Mouse (Mus musculus) intestine, postnatal 0 days (tissue): Measurements from ENCODE around the gene Pdzd7. TPM values are rescaled to one million over a fixed set of nuclear protein-coding genes. Genes with fewer than 3 reads are reported as not detected.
A peak's percentile ranks its signal among the peaks of the same experiment; 100 is the strongest.
"Not testable (repeated sequence)": the region's sequence is repeated elsewhere in the genome, so short reads cannot be mapped to it uniquely, and the experiment has no call there.

Source experiments
- ATAC-seq: fragments of 200-750 bp; cut with Nextera tagmentation; 2 replicates; pipeline ENCODE4 v1.8.0; 2017; ENCODE audit warnings: mild to moderate bottlenecking, moderate TSS enrichment, moderate library complexity
- H3K27ac ChIP-seq: fragments of 300-500 bp; sonication (generic); 2 replicates; pipeline ENCODE4 v1.5.1; 2014; ENCODE audit warnings: mild to moderate bottlenecking, low read depth, low read length, moderate library complexity
- H3K27me3 ChIP-seq: fragments of 300-500 bp; sonication (generic); replicated peaks from 2 replicates; pipeline ENCODE4 v1.6.1; 2014; ENCODE audit warnings: low read length, mixed read lengths; ENCODE audit not compliant: control insufficient read depth, insufficient read depth
- H3K36me3 ChIP-seq: fragments of 300-500 bp; sonication (generic); 2 replicates; pipeline ENCODE4 v1.6.1; 2014; ENCODE audit warnings: mild to moderate bottlenecking, moderate library complexity; ENCODE audit not compliant: control insufficient read depth, insufficient read depth
- H3K4me1 ChIP-seq: fragments of 300-500 bp; sonication (generic); replicated peaks from 2 replicates; pipeline ENCODE4 v1.6.1; 2014; ENCODE audit warnings: antibody characterized with exemption, low read length, mixed read lengths; ENCODE audit not compliant: control insufficient read depth, insufficient read depth
- H3K4me2 ChIP-seq: fragments of 300-500 bp; sonication (generic); replicated peaks from 2 replicates; pipeline ENCODE4 v1.6.1; 2014; ENCODE audit warnings: low read depth, mild to moderate bottlenecking, moderate library complexity
- H3K4me3 ChIP-seq: fragments of 300-500 bp; sonication (generic); 2 replicates; pipeline ENCODE4 v1.5.1; 2014; ENCODE audit warnings: low read depth, low read length
- H3K9ac ChIP-seq: fragments of 300-500 bp; sonication (generic); 2 replicates; pipeline ENCODE4 v1.6.1; 2014; ENCODE audit warnings: mild to moderate bottlenecking, low read depth, low read length
- H3K9me3 ChIP-seq: fragments of 300-500 bp; sonication (generic); 2 replicates; pipeline ENCODE4 v1.6.1; 2016; ENCODE audit warnings: mixed run types; ENCODE audit not compliant: control insufficient read depth
- CTCF ChIP-seq: sonication (generic); IDR thresholded peaks from 2 replicates; pipeline ENCODE4 v1.5.1; 2016; ENCODE audit warnings: low read depth, mild to moderate bottlenecking, control low read depth, antibody characterized with exemption, moderate library complexity
- WGBS: fragments of 180-500 bp; shearing (Covaris S2); extraction: QIAGEN DNeasy Blood & Tissue Kit; methylation state at CpG from one replicate; pipeline ENCODE4 v1.1.7; 2014; 5-methylcytosine and 5-hydroxymethylcytosine counted together
- polyA plus RNA-seq: library from polyadenylated mRNA; unstranded; fragments of >200 nt; fragmentation: Nextera tagmentation; extraction: Ambion mirVana; gene quantifications from 2 replicates; pipeline ENCODE4 v1.2.1, GENCODE M21; 2015

Gene Pdzd7
- polyA plus RNA-seq, 1 experiment from 2014 or later: 0.22 TPM

DNA sequence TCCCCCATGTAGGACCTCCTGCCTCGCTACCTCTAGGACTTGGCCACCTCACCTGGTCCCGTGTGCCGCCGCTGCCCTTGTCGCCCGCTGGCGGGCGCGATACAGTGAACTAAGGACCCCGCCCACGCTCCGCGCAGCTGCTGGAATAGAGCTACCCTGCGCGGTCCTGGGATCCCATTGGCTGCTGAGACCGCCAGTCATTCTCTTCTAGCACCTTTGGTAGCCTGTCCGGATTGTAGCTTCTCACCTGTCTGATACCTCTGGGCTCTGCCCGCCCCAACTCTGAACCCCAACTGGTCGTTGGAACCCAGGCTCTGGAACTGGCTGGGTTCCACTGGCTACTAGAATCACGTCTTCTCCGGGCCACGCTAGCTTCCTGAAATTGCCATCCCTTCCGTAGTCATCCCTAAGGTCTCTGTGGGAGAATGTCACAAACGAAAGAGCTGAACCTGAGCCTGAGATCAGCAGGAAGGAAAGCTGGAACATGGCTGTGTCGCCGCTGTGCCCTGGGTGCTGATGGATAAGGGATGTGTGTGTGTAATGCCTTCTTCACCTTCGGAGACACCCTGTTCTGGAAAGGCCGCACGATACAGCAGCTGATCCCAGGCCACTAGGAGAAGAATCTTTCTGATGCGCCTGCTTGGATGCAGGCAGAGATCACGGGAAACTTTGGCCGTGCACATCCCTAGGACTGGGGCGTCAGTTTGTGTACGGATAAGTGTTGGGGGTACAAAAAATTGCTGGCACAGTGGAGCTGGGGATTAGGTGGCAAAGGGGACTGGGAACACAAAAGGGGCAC lies 1.2 kb upstream of the Pdzd7 start:
- peak overlapping the region; percentile 37 for H3K4me3 ChIP-seq
- H3K27ac ChIP-seq: peak overlapping the region; percentile 88
- H3K36me3 ChIP-seq: peaks cover 8% of the 10 kb centered on the region; the same call in 1 of the 2 replicates
- no peaks in the 10 kb centered on the region for H3K9me3 ChIP-seq
- peak overlapping the region; percentile 78 for H3K4me2 ChIP-seq
- no peak overlapping the region for H3K9ac ChIP-seq
- peaks cover 5% of the 10 kb centered on the region for H3K27me3 ChIP-seq
- H3K4me1 ChIP-seq: 0 out of 2 replicates have a peak, but pooled peaks cover 3% of the 10 kb centered on the region
- peak; percentile 42 for TF ChIP-seq CTCF
- peak; percentile 62 for ATAC-seq
- under 1% methylated on average over 34 of the region's 34 CpGs for WGBS

DNA sequence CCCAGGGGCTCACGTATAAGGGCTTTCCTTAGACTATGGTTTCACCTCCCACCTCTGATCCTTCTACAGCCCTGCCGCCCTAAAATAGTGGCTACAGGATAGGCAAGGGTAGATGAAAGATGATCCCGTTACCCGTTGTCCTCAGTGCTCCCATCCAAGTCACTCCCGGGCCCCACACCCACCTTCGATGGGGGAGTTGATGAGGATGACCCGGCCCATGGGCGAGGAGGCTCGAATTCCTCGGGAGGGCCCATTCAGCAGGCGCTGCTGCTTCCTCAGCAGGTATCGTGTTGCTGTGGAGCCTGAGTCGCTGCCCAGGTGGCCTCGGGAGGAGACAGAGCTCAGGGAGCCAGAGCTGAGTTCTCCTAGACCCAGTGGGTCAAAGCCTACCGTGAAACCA lies 281 bp downstream of the Pdzd7 start:
- Histone ChIP-seq H3K4me2 (no peak overlapping the region), H3K27me3 (peaks cover 5% of the 10 kb centered on the region), H3K9me3 (no peaks in the 10 kb centered on the region), H3K36me3 (no peaks in the 10 kb centered on the region), H3K4me1 (0 out of 2 replicates have a peak, but pooled peaks cover 3% of the 10 kb centered on the region), H3K27ac (no peak overlapping the region), H3K9ac (no peak overlapping the region), H3K4me3 (no peak overlapping the region)
- no peak for ATAC-seq
- TF ChIP-seq CTCF: no peak
- WGBS: 55% methylated on average over 15 of the region's 15 CpGs

- TF ChIP-seq CTCF: no peak
- WGBS: 68% methylated on average over 11 of the region's 11 CpGs
- no peaks in the 10 kb centered on the region for H3K9me3 ChIP-seq
Measured at GRCm38 (mm10) chr19:45044389-45044927, 1.1 kb downstream of the Pdzd7 start.

GRCm38 (mm10) chr19:45040214-45040613 lies 5.3 kb downstream of the Pdzd7 start:
- no peak for ATAC-seq
- 0 out of 2 replicates have a peak, but pooled peaks cover 3% of the 10 kb centered on the region for H3K4me1 ChIP-seq
- no peak overlapping the region for H3K4me3 ChIP-seq
- no peak overlapping the region for H3K9ac ChIP-seq
- no peaks in the 10 kb centered on the region for H3K9me3 ChIP-seq
- no peak overlapping the region for H3K27ac ChIP-seq
- H3K36me3 ChIP-seq: no peaks in the 10 kb centered on the region
- TF ChIP-seq CTCF: no peak
- peaks cover 8% of the 10 kb centered on the region for H3K27me3 ChIP-seq
- no peak overlapping the region for H3K4me2 ChIP-seq
- WGBS: 57% methylated on average over 13 of the region's 13 CpGs

More at GRCm38 (mm10) chr19:45044389-45044927, 1.1 kb downstream of the Pdzd7 start:
- Histone ChIP-seq H3K27me3 (peaks cover 8% of the 10 kb centered on the region), H3K36me3 (no peaks in the 10 kb centered on the region), H3K4me3 (no peak overlapping the region), H3K4me1 (0 out of 2 replicates have a peak, but pooled peaks cover 3% of the 10 kb centered on the region), H3K9ac (no peak overlapping the region), H3K4me2 (no peak overlapping the region), H3K27ac (no peak overlapping the region)
- no peak for ATAC-seq

GRCm38 (mm10) chr19:45038198-45038597 lies 7.3 kb downstream of the Pdzd7 start:
- not testable (repeated sequence) for H3K27ac ChIP-seq, H3K9me3 ChIP-seq, H3K9ac ChIP-seq, H3K4me2 ChIP-seq, H3K36me3 ChIP-seq, H3K4me3 ChIP-seq, H3K27me3 ChIP-seq, ATAC-seq, H3K4me1 ChIP-seq
- 82% methylated on average over 7 of the region's 7 CpGs for WGBS

- H3K9me3 ChIP-seq: no peaks in the 10 kb centered on the region
- no peak overlapping the region for H3K4me2 ChIP-seq
- peak; percentile 83 for TF ChIP-seq CTCF
- H3K36me3 ChIP-seq: no peaks in the 10 kb centered on the region
- H3K27me3 ChIP-seq: 0 out of 2 replicates have a peak, but pooled peaks cover 3% of the 10 kb centered on the region
- no peak for ATAC-seq
- H3K4me1 ChIP-seq: no peaks in the 10 kb centered on the region
- no peak overlapping the region for H3K4me3 ChIP-seq
- no peak overlapping the region for H3K27ac ChIP-seq
- no peak overlapping the region for H3K9ac ChIP-seq
- 42% methylated on average over 15 of the region's 16 CpGs for WGBS
Measured at GRCm38 (mm10) chr19:45036867-45037266, 8.7 kb downstream of the Pdzd7 start.
